Mouse (Mus musculus) liver, embryonic 12.5 days (tissue): Measurements from ENCODE around the gene Rere. TPM values are rescaled to one million over a fixed set of nuclear protein-coding genes. Genes with fewer than 3 reads are reported as not detected.
A peak's percentile ranks its signal among the peaks of the same experiment; 100 is the strongest.

ENCODE experiments used
- ATAC-seq: fragments of 200-750 bp; cut with Nextera tagmentation; 2 replicates; pipeline ENCODE4 v1.8.0; 2017; ENCODE audit warnings: moderate number of reproducible peaks, mild to moderate bottlenecking, moderate library complexity
- H3K27ac ChIP-seq: fragments of 300-500 bp; sonication (generic); 2 replicates; pipeline ENCODE4 v1.5.1; 2016; ENCODE audit warnings: mild to moderate bottlenecking
- H3K27me3 ChIP-seq: fragments of 300-500 bp; sonication (generic); replicated peaks from 2 replicates; pipeline ENCODE4 v1.6.1; 2016; ENCODE audit warnings: mild to moderate bottlenecking, moderate library complexity
- H3K36me3 ChIP-seq: fragments of 300-500 bp; sonication (generic); 2 replicates; pipeline ENCODE4 v1.6.1; 2016; ENCODE audit warnings: mild to moderate bottlenecking, moderate library complexity
- H3K4me1 ChIP-seq: fragments of 300-500 bp; sonication (generic); 2 replicates; pipeline ENCODE4 v1.6.1; 2016
- H3K4me2 ChIP-seq: fragments of 300-500 bp; sonication (generic); 2 replicates; pipeline ENCODE4 v1.6.1; 2016; ENCODE audit warnings: mild to moderate bottlenecking, moderate library complexity
- H3K4me3 ChIP-seq: fragments of 300-500 bp; sonication (generic); 2 replicates; pipeline ENCODE4 v1.5.1; 2016; ENCODE audit warnings: mild to moderate bottlenecking, moderate library complexity
- H3K9ac ChIP-seq: fragments of 300-500 bp; sonication (generic); 2 replicates; pipeline ENCODE4 v1.6.1; 2016; ENCODE audit warnings: mild to moderate bottlenecking, moderate library complexity
- H3K9me3 ChIP-seq: fragments of 300-500 bp; sonication (generic); replicated peaks from 2 replicates; pipeline ENCODE4 v1.6.1; 2016; ENCODE audit warnings: mild to moderate bottlenecking, moderate library complexity
- WGBS: fragments of 180-500 bp; shearing (Covaris S2); methylation state at CpG from one replicate; pipeline ENCODE4 v1.1.7; 2016; ENCODE audit not compliant: insufficient replicate concordance; 5-methylcytosine and 5-hydroxymethylcytosine counted together
- polyA plus RNA-seq: library from polyadenylated mRNA; unstranded; fragments of >200 nt; fragmentation: Nextera tagmentation; extraction: Ambion mirVana; gene quantifications from 2 replicates; pipeline ENCODE4 v1.2.1, GENCODE M21; 2016

The Rere gene
- polyA plus RNA-seq, 1 experiment from 2014 or later, result 11.6 TPM

- Histone ChIP-seq H3K27ac (no peak overlapping the region), H3K9me3 (no peaks in the 10 kb centered on the region), H3K4me1 (peaks cover 59% of the 10 kb centered on the region), H3K36me3 (no peaks in the 10 kb centered on the region), H3K4me2 (no peak overlapping the region), H3K9ac (no peak overlapping the region), H3K4me3 (no peak overlapping the region), H3K27me3 (no peaks in the 10 kb centered on the region)
- no peak for ATAC-seq
- WGBS, result 39% methylated on average over 6 of the region's 6 CpGs
Measured at GRCm38 (mm10) chr4:150379313-150379712, 97.9 kb downstream of the Rere start.

GRCm38 (mm10) chr4:150379772-150380171 is 98.3 kb downstream of the Rere start:
- no peaks in the 10 kb centered on the region for H3K9me3 ChIP-seq
- no peaks in the 10 kb centered on the region for H3K27me3 ChIP-seq
- no peak overlapping the region for H3K4me3 ChIP-seq
- H3K27ac ChIP-seq, result no peak overlapping the region
- 46% methylated on average over 2 of the region's 2 CpGs for WGBS
- H3K9ac ChIP-seq, result no peak overlapping the region
- no peak for ATAC-seq
- H3K36me3 ChIP-seq, result no peaks in the 10 kb centered on the region
- H3K4me1 ChIP-seq, result peaks cover 58% of the 10 kb centered on the region
- no peak overlapping the region for H3K4me2 ChIP-seq

- Histone ChIP-seq H3K9ac (no peak overlapping the region), H3K9me3 (no peaks in the 10 kb centered on the region), H3K4me3 (no peak overlapping the region), H3K27ac (no peak overlapping the region), H3K36me3 (no peaks in the 10 kb centered on the region), H3K4me2 (no peak overlapping the region), H3K27me3 (no peaks in the 10 kb centered on the region), H3K4me1 (peaks cover 58% of the 10 kb centered on the region)
- 63% methylated on average over 5 of the region's 5 CpGs for WGBS
- no peak for ATAC-seq
Measured at GRCm38 (mm10) chr4:150380273-150380672, 98.8 kb downstream of the Rere start.

GRCm38 (mm10) chr4:150382504-150382903 is 101.1 kb downstream of the Rere start:
- Histone ChIP-seq H3K27ac (no peak overlapping the region), H3K9me3 (no peaks in the 10 kb centered on the region), H3K4me1 (peaks cover 46% of the 10 kb centered on the region), H3K9ac (no peak overlapping the region), H3K4me2 (no peak overlapping the region), H3K4me3 (no peak overlapping the region), H3K27me3 (no peaks in the 10 kb centered on the region), H3K36me3 (no peaks in the 10 kb centered on the region)
- 57% methylated on average over 3 of the region's 3 CpGs for WGBS
- no peak for ATAC-seq

DNA sequence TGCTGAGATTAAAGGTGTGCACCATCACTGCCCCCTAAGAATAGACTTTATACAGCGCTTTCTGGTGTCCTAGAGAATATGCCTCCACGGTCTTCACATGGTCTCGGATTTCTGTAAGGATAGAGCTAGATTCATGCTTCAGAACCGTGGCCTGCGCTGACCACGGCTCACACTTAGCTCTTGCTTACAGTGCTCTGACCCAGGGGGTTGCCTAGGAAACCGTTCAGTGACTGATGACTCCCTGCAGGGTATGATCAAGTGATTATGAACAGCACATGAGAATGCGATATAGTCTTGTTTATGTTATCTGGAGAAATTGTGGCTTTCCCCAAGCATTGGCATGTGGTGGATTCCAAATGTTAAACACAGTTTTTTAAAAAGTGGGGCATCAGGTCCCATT is 103.0 kb downstream of the Rere start:
- H3K4me2 ChIP-seq, result no peak overlapping the region
- H3K9me3 ChIP-seq, result no peaks in the 10 kb centered on the region
- H3K4me1 ChIP-seq, result peaks cover 46% of the 10 kb centered on the region
- no peaks in the 10 kb centered on the region for H3K36me3 ChIP-seq
- H3K27me3 ChIP-seq, result no peaks in the 10 kb centered on the region
- H3K9ac ChIP-seq, result no peak overlapping the region
- H3K27ac ChIP-seq, result no peak overlapping the region
- H3K4me3 ChIP-seq, result no peak overlapping the region
- no peak for ATAC-seq
- 74% methylated on average over 8 of the region's 8 CpGs for WGBS

DNA sequence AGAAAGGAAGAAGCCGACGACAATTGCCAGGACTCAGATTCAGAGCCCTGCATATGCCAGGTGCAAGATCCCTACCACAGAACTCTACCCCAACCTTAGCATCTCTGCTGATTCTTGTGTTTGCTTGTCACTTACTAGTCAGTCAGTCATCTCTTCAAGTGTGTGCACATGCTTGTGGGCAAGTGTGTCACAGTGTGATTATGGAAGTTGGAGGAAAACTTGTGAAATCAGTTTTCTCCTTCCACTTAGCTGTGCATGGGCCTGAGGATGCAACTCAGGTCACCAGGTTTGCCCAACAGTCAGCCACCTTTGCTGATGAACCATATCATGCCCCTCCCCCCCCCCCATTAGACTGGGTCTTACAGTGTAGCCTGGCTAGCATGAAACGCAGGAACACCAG is 103.5 kb downstream of the Rere start:
- Histone ChIP-seq H3K4me2 (no peak overlapping the region), H3K4me1 (peaks cover 45% of the 10 kb centered on the region), H3K36me3 (0 out of 2 replicates have a peak, but pooled peaks cover 2% of the 10 kb centered on the region), H3K27ac (no peak overlapping the region), H3K9me3 (no peaks in the 10 kb centered on the region), H3K4me3 (no peak overlapping the region), H3K9ac (no peak overlapping the region), H3K27me3 (no peaks in the 10 kb centered on the region)
- ATAC-seq, result no peak
- 76% methylated on average over 3 of the region's 3 CpGs for WGBS

- no peak for ATAC-seq
- H3K36me3 ChIP-seq, result 0 out of 2 replicates have a peak, but pooled peaks cover 4% of the 10 kb centered on the region
- no peak overlapping the region for H3K4me3 ChIP-seq
Measured at GRCm38 (mm10) chr4:150388518-150388917, 107.1 kb downstream of the Rere start.

DNA sequence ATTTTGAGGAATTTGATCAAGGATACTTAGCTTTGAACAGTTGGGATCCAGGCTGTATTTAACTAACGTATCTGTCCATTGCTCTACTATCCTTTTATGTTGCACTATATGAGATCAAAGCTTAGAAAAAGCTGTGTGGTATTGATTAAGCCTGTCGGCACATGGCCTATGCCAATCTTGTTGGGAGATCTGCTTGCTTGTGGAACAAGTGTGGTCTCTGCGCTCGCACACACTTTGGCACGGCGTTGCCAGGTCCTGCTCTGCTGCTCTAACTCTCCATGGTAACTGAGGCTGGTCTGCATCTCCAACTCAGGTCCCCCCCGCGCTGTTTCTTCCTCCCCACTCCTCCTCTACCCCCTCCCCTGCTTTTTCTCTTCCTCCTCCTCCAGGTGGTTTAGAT is 112.2 kb downstream of the Rere start:
- peaks cover 79% of the 10 kb centered on the region for H3K4me1 ChIP-seq

More at GRCm38 (mm10) chr4:150388518-150388917, 107.1 kb downstream of the Rere start:
- Histone ChIP-seq H3K9ac (no peak overlapping the region), H3K4me1 (peaks cover 51% of the 10 kb centered on the region), H3K27me3 (no peaks in the 10 kb centered on the region), H3K9me3 (no peaks in the 10 kb centered on the region), H3K4me2 (no peak overlapping the region), H3K27ac (no peak overlapping the region)
- 68% methylated on average over 3 of the region's 3 CpGs for WGBS

GRCm38 (mm10) chr4:150394091-150394490 is 112.6 kb downstream of the Rere start:
- Histone ChIP-seq H3K27ac (no peak overlapping the region), H3K9ac (no peak overlapping the region), H3K4me2 (no peak overlapping the region), H3K36me3 (0 out of 2 replicates have a peak, but pooled peaks cover 4% of the 10 kb centered on the region), H3K4me3 (no peak overlapping the region), H3K4me1 (peaks cover 79% of the 10 kb centered on the region), H3K9me3 (no peaks in the 10 kb centered on the region), H3K27me3 (no peaks in the 10 kb centered on the region)
- 78% methylated on average over 4 of the region's 4 CpGs for WGBS
- ATAC-seq, result no peak

More for the DNA sequence above, 112.2 kb downstream of the Rere start:
- ATAC-seq, result no peak
- 59% methylated on average over 8 of the region's 8 CpGs for WGBS
- H3K36me3 ChIP-seq, result 0 out of 2 replicates have a peak, but pooled peaks cover 4% of the 10 kb centered on the region
- H3K4me3 ChIP-seq, result no peak overlapping the region
- no peaks in the 10 kb centered on the region for H3K27me3 ChIP-seq
- no peak overlapping the region for H3K9ac ChIP-seq
- no peak overlapping the region for H3K4me2 ChIP-seq
- no peak overlapping the region for H3K27ac ChIP-seq
- H3K9me3 ChIP-seq, result no peaks in the 10 kb centered on the region

- Histone ChIP-seq H3K27me3 (no peaks in the 10 kb centered on the region), H3K9me3 (no peaks in the 10 kb centered on the region), H3K4me1 (peaks cover 87% of the 10 kb centered on the region), H3K4me3 (no peak overlapping the region), H3K27ac (no peak overlapping the region), H3K9ac (no peak overlapping the region; the same call in 1 of the 2 replicates), H3K4me2 (0 out of 2 replicates have a peak overlapping the region, but pooled peaks have one; percentile 2), H3K36me3 (no peaks in the 10 kb centered on the region)
- no peak for ATAC-seq
Measured at GRCm38 (mm10) chr4:150396339-150396738, 114.9 kb downstream of the Rere start.

GRCm38 (mm10) chr4:150396826-150397620 is 115.6 kb downstream of the Rere start:
- H3K9me3 ChIP-seq, result no peaks in the 10 kb centered on the region
- H3K36me3 ChIP-seq, result no peaks in the 10 kb centered on the region
- WGBS, result 47% methylated on average over 13 of the region's 13 CpGs
- H3K9ac ChIP-seq, result no peak overlapping the region; the same call in 1 of the 2 replicates
- H3K27ac ChIP-seq, result peak overlapping the region; percentile 6; the same call in 1 of the 2 replicates
- no peaks in the 10 kb centered on the region for H3K27me3 ChIP-seq
- ATAC-seq, result no peak
- H3K4me3 ChIP-seq, result no peak overlapping the region
- peaks cover 87% of the 10 kb centered on the region for H3K4me1 ChIP-seq
- H3K4me2 ChIP-seq, result peak overlapping the region; percentile 2; the same call in 1 of the 2 replicates

DNA sequence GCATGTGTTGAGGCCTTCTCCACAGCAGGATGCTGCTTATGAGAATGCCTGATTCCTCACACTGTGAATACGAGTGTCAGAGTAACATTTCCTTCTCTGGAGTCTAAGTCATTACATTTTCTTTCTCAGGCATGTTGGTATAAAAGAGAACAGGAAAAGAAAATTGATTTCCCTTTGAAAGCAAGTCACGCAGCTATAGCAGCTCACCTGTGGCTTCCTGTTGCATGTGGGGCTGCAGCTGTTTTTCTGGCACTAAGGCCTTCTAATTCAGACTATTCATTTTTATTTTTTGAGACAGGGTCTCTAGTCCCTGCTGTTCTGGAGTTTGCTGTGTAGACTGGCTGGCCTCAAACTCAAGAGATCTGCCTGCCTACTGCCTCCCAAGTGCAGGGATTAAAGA is 117.6 kb downstream of the Rere start:
- Histone ChIP-seq H3K36me3 (no peaks in the 10 kb centered on the region), H3K9me3 (no peaks in the 10 kb centered on the region), H3K4me3 (no peak overlapping the region), H3K4me1 (peaks cover 87% of the 10 kb centered on the region), H3K4me2 (no peak overlapping the region), H3K27me3 (no peaks in the 10 kb centered on the region), H3K9ac (no peak overlapping the region), H3K27ac (no peak overlapping the region)
- 70% methylated on average over 2 of the region's 2 CpGs for WGBS
- ATAC-seq, result no peak
